ENCODE assay signal across 11 mouse cellular contexts in genomic region chr16:64166676-64167407, GRCm38 (mm10).
A peak's percentile ranks its signal among the peaks of the same experiment; 100 is the strongest.
DNase-seq lines count a peak whose midpoint lies in the region; ATAC-seq and TF ChIP-seq lines count a peak whose summit lies in the region.
"Had no signal": no experiment of that assay in that cellular context is flagged by ENCODE, and none has a peak within 500 bp of the region (broad histone marks: within the 10 kb centered on the region; RNA-seq: fewer than 3 reads in every experiment).

No protein-coding gene starts in this region.

- no peak overlapping the region for H3K27ac ChIP-seq in heart, embryonic 16.5 days (ENCODE audit: low read length)
- no peak overlapping the region for H3K27ac ChIP-seq in midbrain, embryonic 16.5 days (ENCODE audit: low read length)
- H3K27ac ChIP-seq in midbrain, postnatal 0 days (ENCODE audit: low read depth, low read length), result no peak overlapping the region
- H3K27ac ChIP-seq: neural tube, embryonic 12.5 days had no signal

- peak overlapping the region; percentile 30 for H3K4me2 ChIP-seq in heart, embryonic 16.5 days (ENCODE audit: low read depth, low read length)
- H3K4me2 ChIP-seq in midbrain, embryonic 16.5 days (ENCODE audit: low read length), result peak overlapping the region; percentile 4; the same call in 1 of the 2 replicates
- no peak overlapping the region for H3K4me2 ChIP-seq in midbrain, postnatal 0 days (ENCODE audit: low read depth, low read length, poor library complexity, severe bottlenecking)
- H3K4me2 ChIP-seq: neural tube, embryonic 12.5 days had no signal

- intact Hi-C loops in heart, postnatal 10 days (cut with DNase I), result no loop called here

- H3K27me3 ChIP-seq in heart, embryonic 16.5 days (ENCODE audit: control insufficient read depth, insufficient read depth, low read length), result no peaks in the 10 kb centered on the region
- H3K27me3 ChIP-seq in midbrain, embryonic 16.5 days (ENCODE audit: control insufficient read depth, insufficient read depth, low read depth, low read length), result no peaks in the 10 kb centered on the region
- no peaks in the 10 kb centered on the region for H3K27me3 ChIP-seq in midbrain, postnatal 0 days (ENCODE audit: insufficient read depth, low read length)
- H3K27me3 ChIP-seq: neural tube, embryonic 12.5 days had no signal

- H3K4me1 ChIP-seq in heart, embryonic 16.5 days (ENCODE audit: control insufficient read depth, insufficient read depth, low read length), result peaks cover 15% of the 10 kb centered on the region
- H3K4me1 ChIP-seq in midbrain, embryonic 16.5 days (ENCODE audit: control insufficient read depth, insufficient read depth, low read length), result peaks cover 4% of the 10 kb centered on the region
- H3K4me1 ChIP-seq in midbrain, postnatal 0 days (ENCODE audit: insufficient read depth, low read length), result no peaks in the 10 kb centered on the region
- H3K4me1 ChIP-seq: neural tube, embryonic 12.5 days had no signal

- WGBS in heart, embryonic 16.5 days, result 18% methylated on average over 8 of the region's 8 CpGs
- 41% methylated on average over 8 of the region's 8 CpGs for WGBS in midbrain, embryonic 16.5 days
- WGBS in midbrain, postnatal 0 days, result 34% methylated on average over 8 of the region's 8 CpGs

- no peak for TF ChIP-seq CTCF in midbrain, postnatal 0 days (IDR thresholded peaks at IDR 0.05)

- ATAC-seq in heart, embryonic 16.5 days (replicated peaks; ENCODE audit: extremely low read depth, insufficient read depth, low FRiP score), result peak; percentile 45
- no peak for ATAC-seq in midbrain, embryonic 16.5 days
- ATAC-seq in midbrain, postnatal 0 days (ENCODE audit: low FRiP score), result no peak
- ATAC-seq: activated CD4-positive, CD25-positive, alpha-beta regulatory T cell, adult 4 months had no signal

- H3K9ac ChIP-seq in heart, embryonic 16.5 days (ENCODE audit: low read length), result no peak overlapping the region
- no peak overlapping the region for H3K9ac ChIP-seq in midbrain, embryonic 16.5 days (ENCODE audit: low read depth, low read length)
- H3K9ac ChIP-seq in midbrain, postnatal 0 days (replicated peaks; ENCODE audit: low read length, poor library complexity, severe bottlenecking), result no peak overlapping the region
- H3K9ac ChIP-seq: neural tube, embryonic 12.5 days had no signal

- H3K4me3 ChIP-seq in heart, embryonic 16.5 days (ENCODE audit: low read length), result no peak overlapping the region
- no peak overlapping the region for H3K4me3 ChIP-seq in midbrain, embryonic 16.5 days (ENCODE audit: low read depth, low read length)
- no peak overlapping the region for H3K4me3 ChIP-seq in midbrain, postnatal 0 days (ENCODE audit: low read depth, low read length)
- H3K4me3 ChIP-seq: neural tube, embryonic 12.5 days had no signal

- DNase-seq in heart, adult 9 months (ENCODE audit: low spot score in 2 of 2), result no peak
- DNase-seq in midbrain, postnatal 0 days (ENCODE audit: low spot score), result no peak
- peak; percentile 6 for DNase-seq in embryo, embryonic 10.5 days (ENCODE audit: low spot score)
- peak; percentile 4 to 6 for DNase-seq in heart, postnatal 10 days
- DNase-seq in cerebellum, adult 18-20 months, result no peak
- DNase-seq: gastrocnemius, postnatal 14 days; lung, postnatal 36 days had no signal

- H3K36me3 ChIP-seq in heart, embryonic 16.5 days (ENCODE audit: control insufficient read depth, insufficient read depth), result no peaks in the 10 kb centered on the region
- H3K36me3 ChIP-seq in midbrain, embryonic 16.5 days (ENCODE audit: control insufficient read depth, insufficient read depth, low read length), result no peaks in the 10 kb centered on the region
- H3K36me3 ChIP-seq in midbrain, postnatal 0 days (ENCODE audit: insufficient read depth, low read length), result no peaks in the 10 kb centered on the region
- H3K36me3 ChIP-seq: neural tube, embryonic 12.5 days had no signal

- H3K9me3 ChIP-seq in heart, embryonic 16.5 days (replicated peaks; ENCODE audit: control insufficient read depth, low read length), result no peaks in the 10 kb centered on the region
- no peaks in the 10 kb centered on the region for H3K9me3 ChIP-seq in midbrain, embryonic 16.5 days (replicated peaks; ENCODE audit: control insufficient read depth, low read length, poor library complexity, severe bottlenecking)
- no peaks in the 10 kb centered on the region for H3K9me3 ChIP-seq in midbrain, postnatal 0 days (ENCODE audit: low read length)
- H3K9me3 ChIP-seq: neural tube, embryonic 12.5 days had no signal

Comparison
In these comparisons a context has a peak if more than half of its experiments do, and no peak if none do; other contexts are left out.
1. DNase-seq: peak in embryo, embryonic 10.5 days (single experiment) and heart, postnatal 10 days (2 of 2); none in heart, adult 9 months (0 of 2), midbrain, postnatal 0 days (single experiment) and cerebellum, adult 18-20 months (0 of 2).